Mouse (Mus musculus) liver, embryonic 14 days (tissue): ENCODE measurements around the gene C5ar1. TPM values are rescaled to one million over a fixed set of nuclear protein-coding genes. Genes with fewer than 3 reads are reported as not detected.

Experiments
- polyA plus RNA-seq: library from polyadenylated mRNA; depleted of rRNA; stranded (reverse); fragments of >200 nt; gene quantifications from 2 replicates; pipeline ENCODE4 v1.2.3, GENCODE M21; 2012; rRNA removed

Gene C5ar1
- 1.0 and 1.2 TPM in 2 replicates for polyA plus RNA-seq

GRCm38 (mm10) chr7:16259110-16259590 is at the start of gene C5ar1:
Gene C5ar1, minus strand, starts transcription at chr7:16259540.

DNA sequence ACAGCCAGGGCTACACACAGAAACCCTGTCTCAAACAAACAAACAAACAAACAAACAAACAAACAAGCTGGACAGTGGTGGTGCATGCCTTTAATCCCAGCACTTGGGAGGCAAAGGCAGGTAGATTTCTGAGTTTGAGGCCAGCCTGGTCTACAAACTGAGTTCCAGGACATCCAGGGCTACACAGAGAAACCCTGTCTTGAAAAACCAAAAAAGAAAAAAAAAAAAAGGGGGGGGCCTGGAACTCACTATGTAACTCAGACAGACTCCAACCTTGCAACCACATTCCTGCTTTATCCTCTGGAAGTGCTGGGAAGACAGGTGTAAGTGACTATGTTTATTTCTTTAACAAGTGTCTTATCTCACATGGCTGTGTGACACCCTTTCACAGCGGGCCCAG is 48.8 kb upstream of the C5ar1 start, which contains the start of gene Bbc3:
Bbc3 (plus strand) TSS at position 301 of the 400 bp plus-strand sequence.

GRCm38 (mm10) chr7:16286026-16286961 is 27.0 kb upstream of the C5ar1 start, which contains the start of gene Ccdc9:
Gene Ccdc9, minus strand, starts transcription at chr7:16286795.

GRCm38 (mm10) chr7:16273081-16273765 is 13.9 kb upstream of the C5ar1 start, which contains the start of gene Inafm1:
Gene Inafm1, minus strand, starts transcription at chr7:16273617.

DNA sequence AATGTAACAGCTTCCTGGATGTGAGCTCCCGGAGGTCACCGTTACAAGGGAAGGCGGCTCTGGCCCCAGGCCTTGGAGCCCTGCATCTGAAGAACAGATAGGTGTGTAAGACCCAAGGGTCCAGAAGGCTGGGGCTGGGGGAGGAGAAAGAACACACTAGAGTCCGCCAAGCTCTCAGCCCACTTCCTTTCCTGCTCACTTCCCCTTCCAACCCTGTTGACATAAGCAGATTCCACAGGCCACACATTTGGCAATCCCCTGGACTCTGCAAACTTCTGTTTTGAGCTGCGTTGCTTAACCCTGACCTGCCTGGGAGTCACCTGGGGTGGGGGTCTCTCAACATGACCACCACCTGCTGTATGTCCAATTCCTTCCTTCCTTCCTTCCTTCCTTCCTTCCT is 15.3 kb downstream of the C5ar1 start, which contains the start of gene C5ar2:
C5ar2 (minus strand) TSS at position 88 of the 400 bp plus-strand sequence.

DNA sequence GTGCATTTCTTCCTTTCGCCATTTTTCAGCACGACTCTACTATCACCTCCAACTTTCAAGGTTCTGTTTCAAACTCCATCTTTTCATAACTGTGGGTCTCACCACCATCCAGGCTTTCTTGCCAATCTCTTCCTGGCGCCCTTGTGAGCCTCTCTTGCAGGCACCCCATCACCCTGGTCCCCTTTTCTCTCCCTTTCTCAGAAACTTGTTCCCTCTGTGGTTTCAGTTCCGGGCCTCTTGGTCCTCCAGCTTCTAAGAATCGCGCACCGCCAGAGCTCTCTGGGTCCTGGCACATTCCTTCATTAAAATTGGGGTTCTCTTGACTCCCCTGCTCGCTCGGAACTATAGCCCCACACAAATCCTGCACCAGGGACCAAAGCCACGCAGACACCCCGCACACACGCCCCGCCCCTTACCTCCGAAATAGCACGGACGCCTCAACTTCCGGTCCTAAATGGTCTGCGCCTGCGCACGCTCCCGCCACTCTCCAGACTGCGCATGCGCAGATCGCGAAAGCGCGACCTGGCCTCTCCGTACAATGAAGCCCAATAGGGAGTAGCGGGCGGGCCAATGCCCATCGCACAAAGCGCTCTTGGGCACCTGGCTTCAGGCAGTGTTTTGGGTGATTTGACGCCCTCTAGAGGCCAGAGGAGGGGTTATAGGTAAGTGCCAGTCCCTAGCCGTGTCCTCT is 37.6 kb downstream of the C5ar1 start, which contains the start of gene Dhx34:
Dhx34 (minus strand) TSS at position 456 of the 691 bp plus-strand sequence.

Other genes starting within 250 kb of the C5ar1 start
- gene Bicra, start 211.6 kb downstream of the C5ar1 start, polyA plus RNA-seq: 1.2 and 1.5 TPM in 2 replicates
- gene Zfp541, start 197.7 kb downstream of the C5ar1 start, polyA plus RNA-seq: 0.01 TPM in 2 replicates
- gene Napa, start 161.1 kb downstream of the C5ar1 start, polyA plus RNA-seq: 93.6 and 109 TPM in 2 replicates
- 6.6 and 7.2 TPM in 2 replicates for gene Kptn, start 139.6 kb downstream of the C5ar1 start, polyA plus RNA-seq
- gene Slc8a2, start 129.7 kb downstream of the C5ar1 start, polyA plus RNA-seq: 0.05 TPM in 2 replicates
- 1.1 and 1.6 TPM in 2 replicates for gene Meis3, start 84.5 kb downstream of the C5ar1 start, polyA plus RNA-seq
- gene Dhx34, start 37.5 kb downstream of the C5ar1 start, polyA plus RNA-seq: 3.6 and 4.0 TPM in 2 replicates
- 0.48 and 0.58 TPM in 2 replicates for gene C5ar2, start 15.4 kb downstream of the C5ar1 start, polyA plus RNA-seq
- 7.1 and 7.5 TPM in 2 replicates for gene Inafm1, start 14.1 kb upstream of the C5ar1 start, polyA plus RNA-seq
- 30.7 and 30.8 TPM in 2 replicates for gene Ccdc9, start 27.3 kb upstream of the C5ar1 start, polyA plus RNA-seq
- 2.8 and 3.9 TPM in 2 replicates for gene Bbc3, start 48.9 kb upstream of the C5ar1 start, polyA plus RNA-seq
- 55.8 and 65.0 TPM in 2 replicates for gene Sae1, start 128.3 kb upstream of the C5ar1 start, polyA plus RNA-seq
- 14.1 and 15.2 TPM in 2 replicates for gene Zc3h4, start 141.4 kb upstream of the C5ar1 start, polyA plus RNA-seq
- 18.1 and 20.4 TPM in 2 replicates for gene Tmem160, start 193.2 kb upstream of the C5ar1 start, polyA plus RNA-seq
- gene Npas1, start 218.2 kb upstream of the C5ar1 start, polyA plus RNA-seq: not detected in 2 replicates